8 mouse cellular contexts compared by ENCODE assay signal in genomic region chr19:5660942-5661751, GRCm38 (mm10). TPM values are rescaled to one million over a fixed set of nuclear protein-coding genes. Genes with fewer than 3 reads are reported as not detected.
A peak's percentile ranks its signal among the peaks of the same experiment; 100 is the strongest.
DNase-seq lines count a peak whose midpoint lies in the region; ATAC-seq lines count a peak whose summit lies in the region.

No protein-coding gene starts in this region.

- H3K36me3 ChIP-seq in limb, embryonic 13.5 days = peaks cover 43% of the 10 kb centered on the region
- H3K36me3 ChIP-seq in neural tube, embryonic 12.5 days = peaks cover 17% of the 10 kb centered on the region

- peaks cover 3% of the 10 kb centered on the region; the same call in 1 of the 2 replicates for H3K27me3 ChIP-seq in limb, embryonic 13.5 days
- peaks cover 7% of the 10 kb centered on the region for H3K27me3 ChIP-seq in neural tube, embryonic 12.5 days (replicated peaks)

- H3K27ac ChIP-seq in limb, embryonic 13.5 days = 0 out of 2 replicates have a peak overlapping the region, but pooled peaks have one; percentile 0
- no peak overlapping the region for H3K27ac ChIP-seq in neural tube, embryonic 12.5 days

- H3K9me3 ChIP-seq in limb, embryonic 13.5 days = no peaks in the 10 kb centered on the region
- H3K9me3 ChIP-seq in neural tube, embryonic 12.5 days = no peaks in the 10 kb centered on the region

- peaks cover 36% of the 10 kb centered on the region for H3K4me1 ChIP-seq in limb, embryonic 13.5 days
- peaks cover 19% of the 10 kb centered on the region for H3K4me1 ChIP-seq in neural tube, embryonic 12.5 days

- intact Hi-C loops in heart, postnatal 36 days (cut with DNase I) = loop anchor here (2.0 kb wide), 2 partner anchors 20 to 50 kb away; partner anchors contain the start of gene Kat5
- intact Hi-C loops in left cerebral cortex, postnatal 4 days (cut with DNase I) = no loop called here

- no peak for ATAC-seq in limb, embryonic 13.5 days (ENCODE audit: low FRiP score, low read depth)
- no peak for ATAC-seq in neural tube, embryonic 12.5 days (ENCODE audit: low FRiP score, low read depth)
- ATAC-seq in erythroid progenitor cell, adult 5-6 weeks (replicated peaks; ENCODE audit: low FRiP score, poor library complexity, severe bottlenecking) = no peak

- peak overlapping the region; percentile 14 for H3K4me3 ChIP-seq in limb, embryonic 13.5 days
- no peak overlapping the region for H3K4me3 ChIP-seq in neural tube, embryonic 12.5 days

- peak overlapping the region; percentile 48; the same call in 1 of the 2 replicates for H3K9ac ChIP-seq in limb, embryonic 13.5 days
- no peak overlapping the region for H3K9ac ChIP-seq in neural tube, embryonic 12.5 days

- peak overlapping the region; percentile 74 for H3K4me2 ChIP-seq in limb, embryonic 13.5 days (replicated peaks)
- peak overlapping the region; percentile 24 for H3K4me2 ChIP-seq in neural tube, embryonic 12.5 days (replicated peaks)

- DNase-seq in adrenal gland, adult 2 months = peak; percentile 59
- no peak for DNase-seq in adrenal gland, postnatal 4 days (ENCODE audit: low spot score in 2 of 2)
- DNase-seq in adrenal gland, postnatal 36 days = peak; percentile 46 to 63
- DNase-seq in heart, postnatal 36 days = peak; percentile 54 to 69
- DNase-seq in left cerebral cortex, postnatal 4 days = no peak

- 82% methylated on average over 16 of the region's 16 CpGs for WGBS in limb, embryonic 13.5 days
- 82% methylated on average over 16 of the region's 16 CpGs for WGBS in neural tube, embryonic 12.5 days

RNA-seq across cellular contexts. Expression of gene Sipa1, which starts 2.4 kb away (rescaled TPM):
- total RNA-seq in adrenal gland, adult 2 months (2021) = 10 to 100 TPM; 39.8 to 62.1 TPM
- polyA plus RNA-seq in adrenal gland, adult 2 months (2012; rRNA removed) = 165 and 177 TPM in 2 replicates
- 10 to 100 TPM; 85.0 to 90.1 TPM for total RNA-seq in adrenal gland, postnatal 4 days (2021)
- total RNA-seq in adrenal gland, postnatal 36 days (2021) = 10 to 100 TPM; 40.5 to 57.2 TPM
- 10 to 100 TPM; 19.5 to 29.0 TPM for total RNA-seq in heart, postnatal 36 days (2021)
- polyA plus RNA-seq in limb, embryonic 13.5 days (2015; fragmentation: Nextera tagmentation; extraction: Ambion mirVana) = 25.2 and 27.8 TPM in 2 replicates
- polyA plus RNA-seq in neural tube, embryonic 12.5 days (2016; fragmentation: Nextera tagmentation; extraction: Ambion mirVana) = 24.8 and 25.7 TPM in 2 replicates
- total RNA-seq in erythroid progenitor cell, adult 5-6 weeks (2015; ENCODE audit: low replicate concordance) = 97.7 and 126 TPM in 2 replicates
- 127 and 129 TPM in 2 replicates for total RNA-seq in erythroid progenitor cell, adult 5-6 weeks (2017; ENCODE audit: low replicate concordance)
- total RNA-seq in left cerebral cortex, postnatal 4 days (2021) = 10 to 100 TPM; 31.1 to 33.3 TPM

RNA-seq across cellular contexts. Expression of gene Rela, which starts 23.9 kb away (rescaled TPM):
- total RNA-seq in adrenal gland, adult 2 months (2021) = 100 to 1,000 TPM in 1 of 2 experiments, 10 to 100 TPM in 1; 89.8 to 149 TPM
- polyA plus RNA-seq in adrenal gland, adult 2 months (2012; rRNA removed) = 163 and 221 TPM in 2 replicates
- 10 to 100 TPM; 71.0 to 73.6 TPM for total RNA-seq in adrenal gland, postnatal 4 days (2021)
- total RNA-seq in adrenal gland, postnatal 36 days (2021) = 10 to 100 TPM; 85.7 to 86.4 TPM
- 10 to 100 TPM; 25.6 to 31.2 TPM for total RNA-seq in heart, postnatal 36 days (2021)
- 47.6 and 48.5 TPM in 2 replicates for polyA plus RNA-seq in limb, embryonic 13.5 days (2015; fragmentation: Nextera tagmentation; extraction: Ambion mirVana)
- 34.7 and 36.7 TPM in 2 replicates for polyA plus RNA-seq in neural tube, embryonic 12.5 days (2016; fragmentation: Nextera tagmentation; extraction: Ambion mirVana)
- total RNA-seq in erythroid progenitor cell, adult 5-6 weeks (2015; ENCODE audit: low replicate concordance) = 18.4 and 26.0 TPM in 2 replicates
- 7.2 and 14.8 TPM in 2 replicates for total RNA-seq in erythroid progenitor cell, adult 5-6 weeks (2017; ENCODE audit: low replicate concordance)
- total RNA-seq in left cerebral cortex, postnatal 4 days (2021) = 10 to 100 TPM; 29.6 to 34.8 TPM

RNA-seq across cellular contexts. Expression of gene Map3k11, which starts 27.4 kb away (rescaled TPM):
- total RNA-seq in adrenal gland, adult 2 months (2021) = 10 to 100 TPM; 42.6 to 44.2 TPM
- polyA plus RNA-seq in adrenal gland, adult 2 months (2012; rRNA removed) = 102 and 104 TPM in 2 replicates
- 10 to 100 TPM; 56.9 to 57.4 TPM for total RNA-seq in adrenal gland, postnatal 4 days (2021)
- 10 to 100 TPM; 44.7 to 45.8 TPM for total RNA-seq in adrenal gland, postnatal 36 days (2021)
- 10 to 100 TPM; 26.0 to 29.5 TPM for total RNA-seq in heart, postnatal 36 days (2021)
- polyA plus RNA-seq in limb, embryonic 13.5 days (2015; fragmentation: Nextera tagmentation; extraction: Ambion mirVana) = 18.2 and 18.5 TPM in 2 replicates
- 22.4 and 28.9 TPM in 2 replicates for polyA plus RNA-seq in neural tube, embryonic 12.5 days (2016; fragmentation: Nextera tagmentation; extraction: Ambion mirVana)
- 12.2 and 13.7 TPM in 2 replicates for total RNA-seq in erythroid progenitor cell, adult 5-6 weeks (2015; ENCODE audit: low replicate concordance)
- 9.4 and 14.1 TPM in 2 replicates for total RNA-seq in erythroid progenitor cell, adult 5-6 weeks (2017; ENCODE audit: low replicate concordance)
- total RNA-seq in left cerebral cortex, postnatal 4 days (2021) = 10 to 100 TPM; 14.3 to 14.6 TPM

RNA-seq across cellular contexts. Expression of gene Pcnx3, which starts 27.6 kb away (rescaled TPM):
- total RNA-seq in adrenal gland, adult 2 months (2021) = 10 to 100 TPM; 88.9 to 90.8 TPM
- polyA plus RNA-seq in adrenal gland, adult 2 months (2012; rRNA removed) = 330 and 358 TPM in 2 replicates
- 100 to 1,000 TPM; 117 to 123 TPM for total RNA-seq in adrenal gland, postnatal 4 days (2021)
- total RNA-seq in adrenal gland, postnatal 36 days (2021) = 100 to 1,000 TPM in 1 of 2 experiments, 10 to 100 TPM in 1; 89.5 to 108 TPM
- total RNA-seq in heart, postnatal 36 days (2021) = 10 to 100 TPM; 15.7 to 16.8 TPM
- polyA plus RNA-seq in limb, embryonic 13.5 days (2015; fragmentation: Nextera tagmentation; extraction: Ambion mirVana) = 25.4 and 28.7 TPM in 2 replicates
- polyA plus RNA-seq in neural tube, embryonic 12.5 days (2016; fragmentation: Nextera tagmentation; extraction: Ambion mirVana) = 30.3 and 32.4 TPM in 2 replicates
- 31.4 and 61.3 TPM in 2 replicates for total RNA-seq in erythroid progenitor cell, adult 5-6 weeks (2015; ENCODE audit: low replicate concordance)
- 44.7 and 54.5 TPM in 2 replicates for total RNA-seq in erythroid progenitor cell, adult 5-6 weeks (2017; ENCODE audit: low replicate concordance)
- 10 to 100 TPM; 87.7 to 91.7 TPM for total RNA-seq in left cerebral cortex, postnatal 4 days (2021)

RNA-seq across cellular contexts. Expression of gene Kcnk7, which starts 43.0 kb away (rescaled TPM):
- total RNA-seq in adrenal gland, adult 2 months (2021) = not detected
- not detected in 2 replicates for polyA plus RNA-seq in adrenal gland, adult 2 months (2012; rRNA removed)
- not detected for total RNA-seq in adrenal gland, postnatal 4 days (2021)
- total RNA-seq in adrenal gland, postnatal 36 days (2021) = not detected
- not detected for total RNA-seq in heart, postnatal 36 days (2021)
- polyA plus RNA-seq in limb, embryonic 13.5 days (2015; fragmentation: Nextera tagmentation; extraction: Ambion mirVana) = 0.51 and 0.75 TPM in 2 replicates
- 0.19 TPM in 2 replicates for polyA plus RNA-seq in neural tube, embryonic 12.5 days (2016; fragmentation: Nextera tagmentation; extraction: Ambion mirVana)
- total RNA-seq in erythroid progenitor cell, adult 5-6 weeks (2015; ENCODE audit: low replicate concordance) = not detected in 2 replicates
- total RNA-seq in erythroid progenitor cell, adult 5-6 weeks (2017; ENCODE audit: low replicate concordance) = not detected in 2 replicates
- not detected for total RNA-seq in left cerebral cortex, postnatal 4 days (2021)

Comparison
In these comparisons a context has a peak if more than half of its experiments do, and no peak if none do; other contexts are left out.
1. DNase-seq: peak in adrenal gland, adult 2 months (single experiment), adrenal gland, postnatal 36 days (2 of 2) and heart, postnatal 36 days (2 of 2); none in adrenal gland, postnatal 4 days (0 of 2) and left cerebral cortex, postnatal 4 days (single experiment).